19 mouse cellular contexts compared by ENCODE assay signal in genomic region chr16:31180843-31181242, GRCm38 (mm10).
"Had no signal": no experiment of that assay in that cellular context is flagged by ENCODE, and none has a peak within 500 bp of the region (broad histone marks: within the 10 kb centered on the region; RNA-seq: fewer than 3 reads in every experiment).

No protein-coding gene starts in this region.

- ATAC-seq: liver, postnatal 0 days had no signal

- H3K4me2 ChIP-seq: limb, embryonic 12.5 days; limb, embryonic 15.5 days; liver, embryonic 11.5 days; lung, embryonic 15.5 days; midbrain, embryonic 11.5 days had no signal

- H3K36me3 ChIP-seq: limb, embryonic 12.5 days; limb, embryonic 15.5 days; lung, embryonic 15.5 days had no signal

- H3K27ac ChIP-seq: limb, embryonic 12.5 days; limb, embryonic 15.5 days; liver, embryonic 14.5 days; stomach, postnatal 0 days had no signal

- DNase-seq: kidney, postnatal 14 days; kidney, postnatal 4 days; left cerebral cortex, postnatal 4 days; liver, postnatal 0 days; lung, postnatal 10 days; lung, postnatal 4 days; midbrain, embryonic 14.5 days; right cerebral cortex, postnatal 14 days; right cerebral cortex, postnatal 4 days; thymus, adult 2 months; thymus, postnatal 14 days; thymus, postnatal 4 days had no signal

- H3K27me3 ChIP-seq: limb, embryonic 12.5 days; limb, embryonic 15.5 days; lung, embryonic 15.5 days had no signal

- H3K9ac ChIP-seq: limb, embryonic 12.5 days; limb, embryonic 15.5 days; liver, embryonic 14.5 days; liver, postnatal 0 days; lung, embryonic 15.5 days had no signal

- H3K9me3 ChIP-seq: limb, embryonic 12.5 days; limb, embryonic 15.5 days; lung, embryonic 15.5 days had no signal

- H3K4me3 ChIP-seq: limb, embryonic 12.5 days; limb, embryonic 15.5 days; lung, embryonic 15.5 days had no signal
